Mouse (Mus musculus): Measurements from ENCODE around the gene Fez2.

The Fez2 gene

GRCm38 (mm10) chr17:78364555-78365302 is 53.2 kb downstream of the Fez2 start:
- no peak for DNase-seq

- DNase-seq: peak; percentile 74
These were observed 55.8 kb downstream of the Fez2 start for GRCm38 (mm10) chr17:78361939-78362728.

GRCm38 (mm10) chr17:78358251-78358726 is 59.7 kb downstream of the Fez2 start:
- DNase-seq: no peak

- no peak for DNase-seq
These were observed 60.2 kb downstream of the Fez2 start for GRCm38 (mm10) chr17:78357753-78358152.

- no peak for DNase-seq
These were observed 62.3 kb downstream of the Fez2 start for GRCm38 (mm10) chr17:78355611-78356010.

GRCm38 (mm10) chr17:78354871-78355270 is 63.1 kb downstream of the Fez2 start:
- DNase-seq: no peak

- no peak for DNase-seq
These were observed 63.5 kb downstream of the Fez2 start for GRCm38 (mm10) chr17:78354411-78354810.

GRCm38 (mm10) chr17:78352500-78352855 is 65.5 kb downstream of the Fez2 start:
- no peak for DNase-seq

GRCm38 (mm10) chr17:78351676-78352499 is 66.1 kb downstream of the Fez2 start:
- DNase-seq: peak; percentile 57

- no peak for DNase-seq
These were observed 70.7 kb downstream of the Fez2 start for GRCm38 (mm10) chr17:78347111-78347801.

- DNase-seq: no peak
These were observed 74.3 kb downstream of the Fez2 start for GRCm38 (mm10) chr17:78343688-78344087.

GRCm38 (mm10) chr17:78335250-78335649 is 82.7 kb downstream of the Fez2 start:
- DNase-seq: no peak

- no peak for DNase-seq
These were observed 84.7 kb downstream of the Fez2 start for GRCm38 (mm10) chr17:78333275-78333674.

GRCm38 (mm10) chr17:78331438-78331837 is 86.5 kb downstream of the Fez2 start:
- DNase-seq: no peak

- no peak for DNase-seq
These were observed 89.7 kb downstream of the Fez2 start for GRCm38 (mm10) chr17:78328287-78328686.

GRCm38 (mm10) chr17:78327187-78327586 is 90.8 kb downstream of the Fez2 start:
- DNase-seq: no peak

GRCm38 (mm10) chr17:78326381-78326780 is 91.6 kb downstream of the Fez2 start:
- DNase-seq: no peak

GRCm38 (mm10) chr17:78325761-78326332 is 92.1 kb downstream of the Fez2 start:
- no peak for DNase-seq

GRCm38 (mm10) chr17:78322369-78323335 is 95.3 kb downstream of the Fez2 start:
- DNase-seq: no peak

GRCm38 (mm10) chr17:78321216-78321835 is 96.6 kb downstream of the Fez2 start:
- no peak for DNase-seq

Data from thymus, postnatal 25 days (tissue).